Mouse (Mus musculus) erythroblast, embryonic 14.5 days (primary cell): ENCODE measurements around the gene Cntnap5a.

Experiments used
- GATA1 ChIP-seq: IDR thresholded peaks from 2 replicates; pipeline ENCODE4 v1.6.1; 2012; ENCODE audit warnings: low read length, inconsistent platforms, mixed read lengths
- TAL1 ChIP-seq: IDR thresholded peaks from 3 replicates; pipeline ENCODE4 v1.6.1; 2012; ENCODE audit warnings: low read length, inconsistent platforms, mixed read lengths

GRCm38 (mm10) chr1:115784737-115785136 lies 100.2 kb downstream of the Cntnap5a start:
- TF ChIP-seq GATA1 (no peak), TAL1 (no peak)
